Mouse (Mus musculus) olfactory bulb, adult 2 months (tissue): ENCODE data around the gene Ramp1. TPM values are rescaled to one million over a fixed set of nuclear protein-coding genes. Genes with fewer than 3 reads are reported as not detected.

Source experiments
- H3K27ac ChIP-seq: fragments of 200-500 bp; 2 replicates; pipeline ENCODE4 v1.5.1; 2012; ENCODE audit warnings: low read depth, low read length; ENCODE audit not compliant: insufficient read depth
- H3K4me1 ChIP-seq: fragments of 200-500 bp; 2 replicates; pipeline ENCODE4 v1.6.1; 2012; ENCODE audit warnings: low read length; ENCODE audit not compliant: control insufficient read depth, insufficient read depth
- H3K4me3 ChIP-seq: fragments of 200-500 bp; 2 replicates; pipeline ENCODE4 v1.5.1; 2012; ENCODE audit warnings: mild to moderate bottlenecking, low read depth, low read length, moderate library complexity; ENCODE audit not compliant: insufficient read depth
- CTCF ChIP-seq: fragments of 200-500 bp; IDR thresholded peaks from 2 replicates; pipeline ENCODE4 v1.5.1; 2012; ENCODE audit warnings: low read depth, mild to moderate bottlenecking, low read length, moderate library complexity; ENCODE audit not compliant: insufficient read depth
- POLR2A ChIP-seq: fragments of 200-500 bp; IDR thresholded peaks from 2 replicates; pipeline ENCODE4 v1.6.1; 2012; ENCODE audit warnings: mild to moderate bottlenecking, low read depth, low read length, moderate library complexity; ENCODE audit not compliant: insufficient read depth
- WGBS: fragments of 180-500 bp; shearing (Covaris S2); methylation state at CpG from one replicate; pipeline ENCODE4 v1.1.7; 2018; 5-methylcytosine and 5-hydroxymethylcytosine counted together
- polyA plus RNA-seq: library from polyadenylated mRNA; stranded (reverse); fragments of >200 nt; gene quantifications from 2 replicates; pipeline ENCODE4 v1.2.4, GENCODE M21; 2012; ENCODE audit warnings: low replicate concordance; ENCODE audit not compliant: missing spikeins, insufficient read depth, insufficient read length

Ramp1 gene
- polyA plus RNA-seq, 1 experiment, result not detected

GRCm38 (mm10) chr1:91179086-91179485, 536 bp upstream of the Ramp1 start:
- Histone ChIP-seq H3K4me3 (no peak overlapping the region), H3K27ac (no peak overlapping the region), H3K4me1 (peaks cover 16% of the 10 kb centered on the region)
- WGBS, result 29% methylated on average over 5 of the region's 5 CpGs
- TF ChIP-seq POLR2A (no peak), CTCF (peak; percentile 71)

DNA sequence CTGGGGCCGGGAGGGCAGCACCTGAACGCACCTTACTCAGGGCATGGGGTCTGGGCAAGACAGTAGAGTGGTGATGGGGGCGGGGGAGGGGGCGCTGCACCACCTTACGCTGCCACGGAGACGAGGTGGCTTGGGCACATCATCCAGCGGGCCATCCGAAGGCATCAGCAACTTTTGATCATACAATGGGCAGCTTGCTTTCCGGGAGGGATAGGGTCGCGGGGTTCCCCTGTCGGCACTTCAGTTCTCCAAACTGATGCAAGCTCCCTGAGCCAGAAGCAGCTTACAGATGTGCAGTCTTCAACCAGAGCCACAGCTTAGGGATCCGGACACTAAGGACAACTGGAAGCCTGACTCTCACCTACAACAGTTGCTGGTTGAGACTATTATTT, 548 bp downstream of the Ramp1 start:
- Histone ChIP-seq H3K4me3 (peak overlapping the region; percentile 70), H3K4me1 (peaks cover 16% of the 10 kb centered on the region), H3K27ac (peak overlapping the region; percentile 32)
- TF ChIP-seq POLR2A (no peak), CTCF (no peak)
- 14% methylated on average over 14 of the region's 14 CpGs for WGBS

DNA sequence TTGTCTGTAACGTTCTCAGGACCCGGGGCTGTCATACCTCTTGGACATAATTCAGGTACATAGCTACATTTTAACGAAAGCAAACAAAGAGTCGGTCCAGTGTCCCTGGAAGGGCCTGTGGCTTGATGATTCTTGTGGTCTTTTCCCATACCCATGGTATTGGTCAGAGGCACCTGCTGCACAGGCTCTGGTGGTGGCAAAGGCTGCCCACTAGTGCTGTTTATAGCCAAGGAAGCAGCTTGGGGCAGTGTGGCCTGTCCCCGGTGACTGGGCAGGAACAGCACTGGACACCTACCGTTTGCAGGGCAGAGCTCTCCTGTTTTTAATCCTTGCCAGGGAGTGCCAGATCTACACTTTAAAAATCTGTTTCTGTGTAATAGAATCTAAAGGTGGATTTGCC, 1.1 kb downstream of the Ramp1 start:
- peak overlapping the region; percentile 21; the same call in 1 of the 2 replicates for H3K27ac ChIP-seq
- H3K4me3 ChIP-seq, result peak overlapping the region; percentile 70
- no peak for TF ChIP-seq CTCF
- TF ChIP-seq POLR2A, result no peak
- 63% methylated on average over 6 of the region's 6 CpGs for WGBS
- peaks cover 16% of the 10 kb centered on the region for H3K4me1 ChIP-seq

DNA sequence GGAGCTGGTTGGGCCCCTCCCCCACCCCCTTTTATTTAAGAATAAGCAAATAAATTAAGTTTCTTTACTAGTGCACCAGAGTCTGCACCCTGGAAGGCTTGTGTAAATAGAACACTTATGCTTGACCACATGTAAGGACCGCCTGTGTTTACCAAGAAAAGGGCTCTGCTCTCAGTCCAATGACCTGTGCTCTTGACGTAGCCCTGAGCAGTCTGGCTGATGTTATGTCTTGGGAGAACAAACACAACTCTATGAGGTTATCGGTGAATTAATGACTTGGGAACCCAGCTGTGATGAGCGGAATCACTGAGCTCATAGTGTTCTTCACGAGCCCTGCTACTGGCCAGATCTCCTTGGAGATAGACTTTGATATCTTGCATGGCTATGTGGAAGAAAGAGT, 1.6 kb downstream of the Ramp1 start:
- H3K27ac ChIP-seq, result no peak overlapping the region
- H3K4me1 ChIP-seq, result peaks cover 16% of the 10 kb centered on the region
- no peak overlapping the region for H3K4me3 ChIP-seq
- WGBS, result 49% methylated on average over 5 of the region's 5 CpGs
- TF ChIP-seq CTCF, result no peak
- TF ChIP-seq POLR2A, result no peak

GRCm38 (mm10) chr1:91181784-91182450, 2.3 kb downstream of the Ramp1 start:
- H3K4me3 ChIP-seq, result peak overlapping the region; percentile 11
- WGBS, result 21% methylated on average over 12 of the region's 12 CpGs

GRCm38 (mm10) chr1:91183305-91183704, 3.7 kb downstream of the Ramp1 start:
- H3K4me1 ChIP-seq, result peaks cover 16% of the 10 kb centered on the region
- no peak overlapping the region for H3K4me3 ChIP-seq
- WGBS, result 91% methylated on average over 10 of the region's 10 CpGs
- no peak overlapping the region for H3K27ac ChIP-seq
- no peak for TF ChIP-seq CTCF
- no peak for TF ChIP-seq POLR2A

More at GRCm38 (mm10) chr1:91181784-91182450, 2.3 kb downstream of the Ramp1 start:
- Histone ChIP-seq H3K27ac (no peak overlapping the region; the same call in 1 of the 2 replicates), H3K4me1 (peaks cover 16% of the 10 kb centered on the region)
- TF ChIP-seq POLR2A, result no peak
- no peak for TF ChIP-seq CTCF

DNA sequence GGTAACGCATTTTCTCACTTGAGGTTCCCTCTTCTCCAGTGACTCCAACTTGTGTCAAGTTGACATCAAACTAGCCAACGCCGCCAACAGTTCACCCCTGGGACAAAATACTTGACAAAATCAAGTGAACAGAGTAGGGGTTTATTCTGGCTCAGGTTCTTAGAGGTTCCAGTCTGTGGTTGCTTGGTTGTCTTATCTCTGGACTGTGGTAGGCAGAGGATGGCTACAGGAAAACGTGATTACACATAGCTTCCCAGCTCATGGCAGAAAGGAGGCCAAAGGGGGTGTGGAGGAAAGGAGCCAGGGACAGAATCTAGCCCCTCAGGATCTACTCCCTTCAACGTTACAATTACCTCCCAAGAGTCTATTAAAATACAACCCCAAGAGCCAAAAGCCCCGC, 7.1 kb downstream of the Ramp1 start:
- no peak for TF ChIP-seq CTCF
- TF ChIP-seq POLR2A, result no peak
- Histone ChIP-seq H3K4me1 (peaks cover 3% of the 10 kb centered on the region; the same call in 1 of the 2 replicates), H3K27ac (no peak overlapping the region), H3K4me3 (no peak overlapping the region)
- 92% methylated on average over 6 of the region's 6 CpGs for WGBS

DNA sequence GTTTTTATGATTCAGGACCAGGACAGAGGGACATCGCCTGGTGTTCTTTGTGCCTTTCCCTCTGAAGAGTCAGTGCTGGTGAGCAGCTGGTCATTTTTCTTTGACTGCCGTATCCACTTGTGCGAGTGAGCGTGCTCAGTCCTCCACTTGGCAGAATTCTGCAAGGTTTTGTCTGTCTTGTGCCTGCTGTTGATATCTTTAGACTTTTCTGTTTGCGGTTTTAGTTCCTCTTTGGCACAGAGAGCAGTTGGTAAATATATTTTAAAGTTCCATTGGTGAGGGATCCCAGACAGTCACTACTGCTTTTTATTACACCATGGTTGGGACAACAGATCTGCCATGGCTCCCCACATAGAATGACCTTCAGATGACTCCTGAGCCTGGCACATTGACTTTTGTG, 7.7 kb downstream of the Ramp1 start:
- H3K4me3 ChIP-seq, result no peak overlapping the region
- WGBS, result 88% methylated on average over 5 of the region's 5 CpGs
- H3K27ac ChIP-seq, result no peak overlapping the region
- H3K4me1 ChIP-seq, result peaks cover 9% of the 10 kb centered on the region
- TF ChIP-seq POLR2A, result no peak
- no peak for TF ChIP-seq CTCF

DNA sequence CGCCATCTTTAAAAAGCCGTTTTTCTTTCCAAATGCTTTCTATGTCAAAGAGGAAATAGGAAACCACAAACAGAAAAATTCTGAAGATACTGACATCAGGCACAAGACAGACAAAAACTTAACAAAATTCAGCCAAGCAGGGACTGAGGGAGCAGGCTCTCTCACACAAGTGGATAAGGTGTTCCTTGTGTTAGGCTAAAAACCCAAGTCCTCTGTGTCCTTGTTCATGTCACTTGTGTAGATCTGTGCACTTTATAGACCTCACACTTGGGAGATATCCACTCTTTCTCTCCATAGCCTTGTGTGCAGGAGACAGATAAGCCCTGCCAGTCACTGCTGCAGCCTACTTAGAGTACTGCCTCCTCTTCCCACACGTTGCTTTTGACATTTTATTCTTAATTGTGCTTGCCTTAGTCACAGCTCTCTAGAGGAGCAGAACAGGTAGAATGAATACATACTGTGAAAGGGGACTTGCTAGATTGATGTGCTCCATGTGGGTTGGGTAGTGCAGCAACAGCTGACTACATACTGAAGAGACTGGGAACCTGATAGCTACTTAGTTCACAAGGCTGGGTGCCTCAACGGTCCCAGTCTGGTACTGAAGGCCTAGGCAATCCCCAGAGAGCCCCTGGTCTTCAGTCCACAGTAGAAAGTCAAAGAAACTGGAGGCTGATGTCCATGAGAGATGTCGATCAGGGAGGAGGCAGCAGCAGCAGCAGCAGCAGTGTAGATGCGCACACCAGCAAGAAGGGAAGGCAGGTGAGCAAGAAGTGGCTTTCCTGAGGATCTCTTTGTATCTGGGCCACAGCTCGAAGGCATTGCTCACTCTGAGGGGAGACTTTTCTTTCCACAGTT, 8.4 kb downstream of the Ramp1 start:
- 88% methylated on average over 7 of the region's 7 CpGs for WGBS
- TF ChIP-seq POLR2A (no peak), CTCF (no peak)
- H3K4me1 ChIP-seq, result peaks cover 12% of the 10 kb centered on the region
- H3K4me3 ChIP-seq, result no peak overlapping the region
- no peak overlapping the region for H3K27ac ChIP-seq
